Mouse (Mus musculus): ENCODE measurements at regions not wholly inside any gene's neighbourhood (a gene's known extent, or its start where the extent isn't known, plus 50 kb on each side); places are given as distances from the start of the nearest gene placed in this dataset.

GRCm38 (mm10) chr2:61121281-61121680, 158.3 kb upstream of the Rbms1 start:
- no peaks in the 10 kb centered on the region for H3K27me3 ChIP-seq (ENCODE audit: control insufficient read depth, insufficient read depth, low read length)
- H3K4me2 ChIP-seq (replicated peaks; ENCODE audit: low read depth, low read length, severe bottlenecking): no peak overlapping the region
- no peaks in the 10 kb centered on the region for H3K4me1 ChIP-seq (ENCODE audit: control insufficient read depth, insufficient read depth, low read length)
- TF ChIP-seq POLR2A (IDR thresholded peaks at IDR 0.05; ENCODE audit: borderline replicate concordance, extremely low read depth, insufficient read depth, insufficient read length): no peak
- H3K27ac ChIP-seq (replicated peaks; ENCODE audit: low read depth, low read length): no peak overlapping the region
- no peak overlapping the region for H3K4me3 ChIP-seq (replicated peaks; ENCODE audit: low read length)
- H3K9me3 ChIP-seq (ENCODE audit: control insufficient read depth, low read length): no peaks in the 10 kb centered on the region
- DNase-seq (ENCODE audit: low spot score): no peak
- 84% methylated on average over 5 of the region's 5 CpGs for WGBS
- no peak for ATAC-seq (ENCODE audit: low FRiP score, low read depth)
- no peak overlapping the region for H3K9ac ChIP-seq (ENCODE audit: low read depth, low read length, severe bottlenecking)
- no peaks in the 10 kb centered on the region for H3K36me3 ChIP-seq (ENCODE audit: control insufficient read depth, insufficient read depth, low read length)

- 55% methylated on average over 2 of the region's 2 CpGs for WGBS
- H3K4me1 ChIP-seq (ENCODE audit: control insufficient read depth, insufficient read depth, low read length): no peaks in the 10 kb centered on the region
- no peak overlapping the region for H3K4me3 ChIP-seq (replicated peaks; ENCODE audit: low read length)
- H3K36me3 ChIP-seq (ENCODE audit: control insufficient read depth, insufficient read depth, low read length): no peaks in the 10 kb centered on the region
- no peaks in the 10 kb centered on the region for H3K9me3 ChIP-seq (ENCODE audit: control insufficient read depth, low read length)
- H3K27me3 ChIP-seq (ENCODE audit: control insufficient read depth, insufficient read depth, low read length): no peaks in the 10 kb centered on the region
- DNase-seq (ENCODE audit: low spot score) (no peak), ATAC-seq (ENCODE audit: low FRiP score, low read depth) (no peak)
- H3K27ac ChIP-seq (replicated peaks; ENCODE audit: low read depth, low read length): no peak overlapping the region
- no peak overlapping the region for H3K9ac ChIP-seq (ENCODE audit: low read depth, low read length, severe bottlenecking)
- TF ChIP-seq POLR2A (IDR thresholded peaks at IDR 0.05; ENCODE audit: borderline replicate concordance, extremely low read depth, insufficient read depth, insufficient read length): no peak
- H3K4me2 ChIP-seq (replicated peaks; ENCODE audit: low read depth, low read length, severe bottlenecking): no peak overlapping the region
These were observed 151.6 kb upstream of the Rbms1 start for GRCm38 (mm10) chr2:61114620-61115019.

DNA sequence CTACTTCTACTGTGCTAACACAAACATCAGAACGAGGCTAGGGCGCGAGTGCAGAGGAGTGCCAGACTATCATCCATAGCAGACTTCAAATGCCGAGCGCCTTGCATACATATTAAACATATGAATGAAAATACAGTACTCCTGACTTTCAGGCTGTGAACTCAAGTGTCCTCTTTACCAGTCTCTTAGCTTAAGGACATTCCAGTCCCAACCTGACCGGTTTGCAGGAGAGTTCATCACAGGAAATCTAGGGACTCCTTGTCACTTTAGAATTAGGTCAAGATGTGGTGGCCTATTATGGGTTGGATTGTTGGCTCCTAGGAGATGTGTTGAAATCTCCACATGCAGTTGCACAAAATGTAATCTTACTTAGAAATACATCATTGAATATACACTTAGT, 150.9 kb upstream of the Rbms1 start:
- H3K36me3 ChIP-seq (ENCODE audit: control insufficient read depth, insufficient read depth, low read length): no peaks in the 10 kb centered on the region
- no peaks in the 10 kb centered on the region for H3K4me1 ChIP-seq (ENCODE audit: control insufficient read depth, insufficient read depth, low read length)
- no peaks in the 10 kb centered on the region for H3K27me3 ChIP-seq (ENCODE audit: control insufficient read depth, insufficient read depth, low read length)
- TF ChIP-seq POLR2A (IDR thresholded peaks at IDR 0.05; ENCODE audit: borderline replicate concordance, extremely low read depth, insufficient read depth, insufficient read length): no peak
- no peak overlapping the region for H3K4me2 ChIP-seq (replicated peaks; ENCODE audit: low read depth, low read length, severe bottlenecking)
- DNase-seq (ENCODE audit: low spot score): no peak
- no peak overlapping the region for H3K9ac ChIP-seq (ENCODE audit: low read depth, low read length, severe bottlenecking)
- no peak overlapping the region for H3K4me3 ChIP-seq (replicated peaks; ENCODE audit: low read length)
- 85% methylated on average over 6 of the region's 6 CpGs for WGBS
- no peak overlapping the region for H3K27ac ChIP-seq (replicated peaks; ENCODE audit: low read depth, low read length)
- no peak for ATAC-seq (ENCODE audit: low FRiP score, low read depth)
- no peaks in the 10 kb centered on the region for H3K9me3 ChIP-seq (ENCODE audit: control insufficient read depth, low read length)

DNA sequence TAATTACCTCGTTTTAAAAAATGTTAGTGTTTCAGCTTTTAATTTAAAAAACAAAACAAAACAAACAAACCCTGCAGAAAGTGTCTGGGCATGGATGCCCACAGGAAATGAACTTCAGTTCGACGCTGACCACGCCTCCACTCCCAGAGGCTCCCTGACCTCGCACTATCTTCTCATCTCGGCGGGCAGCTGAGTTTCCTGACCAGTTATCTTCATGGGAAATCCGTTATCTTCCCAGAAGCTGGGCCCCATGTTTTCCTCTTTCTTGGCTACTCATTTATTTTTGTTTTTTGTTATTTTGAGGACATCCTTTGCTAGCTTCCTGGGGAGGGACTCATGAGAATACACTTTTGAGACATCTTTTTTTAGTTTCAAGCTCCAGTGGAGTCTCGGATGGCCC, 147.6 kb upstream of the Rbms1 start:
- Histone ChIP-seq H3K27me3 (ENCODE audit: control insufficient read depth, insufficient read depth, low read length) (no peaks in the 10 kb centered on the region), H3K27ac (replicated peaks; ENCODE audit: low read depth, low read length) (no peak overlapping the region), H3K4me3 (replicated peaks; ENCODE audit: low read length) (no peak overlapping the region), H3K9me3 (ENCODE audit: control insufficient read depth, low read length) (no peaks in the 10 kb centered on the region), H3K4me2 (replicated peaks; ENCODE audit: low read depth, low read length, severe bottlenecking) (no peak overlapping the region), H3K36me3 (ENCODE audit: control insufficient read depth, insufficient read depth, low read length) (no peaks in the 10 kb centered on the region), H3K4me1 (ENCODE audit: control insufficient read depth, insufficient read depth, low read length) (no peaks in the 10 kb centered on the region), H3K9ac (ENCODE audit: low read depth, low read length, severe bottlenecking) (no peak overlapping the region)
- TF ChIP-seq POLR2A (IDR thresholded peaks at IDR 0.05; ENCODE audit: borderline replicate concordance, extremely low read depth, insufficient read depth, insufficient read length): no peak
- DNase-seq (ENCODE audit: low spot score) (no peak), ATAC-seq (ENCODE audit: low FRiP score, low read depth) (no peak)
- WGBS: 67% methylated on average over 9 of the region's 9 CpGs

GRCm38 (mm10) chr2:61109564-61109963, 146.6 kb upstream of the Rbms1 start:
- H3K36me3 ChIP-seq (ENCODE audit: control insufficient read depth, insufficient read depth, low read length): no peaks in the 10 kb centered on the region
- no peak for ATAC-seq (ENCODE audit: low FRiP score, low read depth)
- 80% methylated on average over 3 of the region's 3 CpGs for WGBS

GRCm38 (mm10) chr2:61105169-61105568, 142.2 kb upstream of the Rbms1 start:
- Histone ChIP-seq H3K9me3 (ENCODE audit: control insufficient read depth, low read length) (no peaks in the 10 kb centered on the region), H3K4me1 (ENCODE audit: control insufficient read depth, insufficient read depth, low read length) (no peaks in the 10 kb centered on the region), H3K4me2 (replicated peaks; ENCODE audit: low read depth, low read length, severe bottlenecking) (no peak overlapping the region), H3K36me3 (ENCODE audit: control insufficient read depth, insufficient read depth, low read length) (no peaks in the 10 kb centered on the region), H3K9ac (ENCODE audit: low read depth, low read length, severe bottlenecking) (no peak overlapping the region), H3K27me3 (ENCODE audit: control insufficient read depth, insufficient read depth, low read length) (no peaks in the 10 kb centered on the region), H3K4me3 (replicated peaks; ENCODE audit: low read length) (no peak overlapping the region), H3K27ac (replicated peaks; ENCODE audit: low read depth, low read length) (no peak overlapping the region)
- ATAC-seq (ENCODE audit: low FRiP score, low read depth) (no peak), DNase-seq (ENCODE audit: low spot score) (no peak)
- 92% methylated on average over 6 of the region's 6 CpGs for WGBS
- no peak for TF ChIP-seq POLR2A (IDR thresholded peaks at IDR 0.05; ENCODE audit: borderline replicate concordance, extremely low read depth, insufficient read depth, insufficient read length)

More at GRCm38 (mm10) chr2:61109564-61109963, 146.6 kb upstream of the Rbms1 start:
- no peaks in the 10 kb centered on the region for H3K27me3 ChIP-seq (ENCODE audit: control insufficient read depth, insufficient read depth, low read length)
- no peak overlapping the region for H3K9ac ChIP-seq (ENCODE audit: low read depth, low read length, severe bottlenecking)
- no peak for TF ChIP-seq POLR2A (IDR thresholded peaks at IDR 0.05; ENCODE audit: borderline replicate concordance, extremely low read depth, insufficient read depth, insufficient read length)
- H3K4me3 ChIP-seq (replicated peaks; ENCODE audit: low read length): no peak overlapping the region
- H3K27ac ChIP-seq (replicated peaks; ENCODE audit: low read depth, low read length): no peak overlapping the region
- H3K4me2 ChIP-seq (replicated peaks; ENCODE audit: low read depth, low read length, severe bottlenecking): no peak overlapping the region
- DNase-seq (ENCODE audit: low spot score): no peak
- no peaks in the 10 kb centered on the region for H3K4me1 ChIP-seq (ENCODE audit: control insufficient read depth, insufficient read depth, low read length)
- no peaks in the 10 kb centered on the region for H3K9me3 ChIP-seq (ENCODE audit: control insufficient read depth, low read length)

Measured in limb, embryonic 14.5 days (tissue).